Comparison of ENCODE assay signal across 8 mouse cellular contexts in the genomic region with DNA sequence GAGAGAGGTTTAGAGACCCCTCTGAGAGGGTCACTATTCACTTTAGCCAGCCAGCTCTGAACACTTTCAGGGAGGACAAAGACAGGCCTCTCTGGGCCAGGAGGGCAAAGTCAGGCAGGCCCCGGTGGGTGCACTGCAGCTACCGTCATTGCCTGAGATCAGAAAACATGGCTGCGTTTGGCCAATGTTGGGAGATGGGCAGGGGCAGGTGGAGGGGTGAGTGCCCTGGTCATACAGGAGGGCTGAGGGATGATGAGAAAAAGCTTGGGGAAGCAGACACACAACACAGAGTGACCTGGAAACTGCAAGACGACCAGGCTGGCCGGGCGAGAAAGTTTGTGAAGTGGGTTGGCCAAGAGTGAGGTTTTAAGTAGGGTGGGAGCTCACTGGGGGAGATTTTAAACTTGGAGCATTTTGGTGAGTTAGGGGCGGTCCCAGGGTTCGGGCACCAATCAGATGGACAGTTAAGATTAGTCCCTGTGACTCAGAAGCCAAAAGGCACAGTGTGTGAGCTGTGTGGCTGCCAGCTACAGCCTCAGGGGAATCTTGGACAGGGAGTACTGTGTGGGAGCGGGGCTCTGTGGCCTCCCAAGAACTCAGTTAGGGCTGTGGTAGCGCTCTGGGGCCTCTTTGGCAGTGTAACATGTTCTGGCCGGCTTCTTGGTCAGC. TPM values are rescaled to one million over a fixed set of nuclear protein-coding genes. Genes with fewer than 3 reads are reported as not detected.
A peak's percentile ranks its signal among the peaks of the same experiment; 100 is the strongest.
DNase-seq lines count a peak whose midpoint lies in the region; ATAC-seq and TF ChIP-seq lines count a peak whose summit lies in the region.
"Had no signal": no experiment of that assay in that cellular context is flagged by ENCODE, and none has a peak within 500 bp of the region (broad histone marks: within the 10 kb centered on the region; RNA-seq: fewer than 3 reads in every experiment).

No protein-coding gene starts in this region.

- H3K27ac ChIP-seq in intestine, postnatal 0 days (ENCODE audit: low read depth, low read length), result peak overlapping the region; percentile 89
- H3K27ac ChIP-seq in lung, embryonic 14.5 days (ENCODE audit: low read depth), result peak overlapping the region; percentile 99
- H3K27ac ChIP-seq in stomach, embryonic 14.5 days (ENCODE audit: low read length), result peak overlapping the region; percentile 98

- H3K4me2 ChIP-seq in intestine, postnatal 0 days (replicated peaks; ENCODE audit: low read depth), result no peak overlapping the region
- H3K4me2 ChIP-seq in lung, embryonic 14.5 days, result peak overlapping the region; percentile 35
- H3K4me2 ChIP-seq in stomach, embryonic 14.5 days (replicated peaks; ENCODE audit: low read depth, low read length), result peak overlapping the region; percentile 10; the same call in 1 of the 2 replicates

- peak; percentile 44 for DNase-seq in ZHBTc4 (ENCODE audit: low read depth, low spot score)
- peak; percentile 13 for DNase-seq in brain, embryonic 14.5 days (ENCODE audit: low read depth)
- peak; percentile 99 for DNase-seq in heart, adult 11 months
- DNase-seq in lung, embryonic 14.5 days, result peak; percentile 82
- DNase-seq in layer of hippocampus, adult 11-12 months (ENCODE audit: low spot score), result no peak

- H3K9ac ChIP-seq in intestine, postnatal 0 days (ENCODE audit: low read depth, low read length), result no peak overlapping the region
- H3K9ac ChIP-seq in lung, embryonic 14.5 days, result peak overlapping the region; percentile 33
- 0 out of 2 replicates have a peak overlapping the region, but pooled peaks have one; percentile 10 for H3K9ac ChIP-seq in stomach, embryonic 14.5 days (replicated peaks; ENCODE audit: low read depth, low read length)

- H3K36me3 ChIP-seq in intestine, postnatal 0 days (ENCODE audit: control insufficient read depth, insufficient read depth), result no peaks in the 10 kb centered on the region
- H3K36me3 ChIP-seq in lung, embryonic 14.5 days (ENCODE audit: insufficient read depth), result no peaks in the 10 kb centered on the region
- no peaks in the 10 kb centered on the region for H3K36me3 ChIP-seq in stomach, embryonic 14.5 days (ENCODE audit: control insufficient read depth, insufficient read depth, low read length)

- H3K9me3 ChIP-seq in intestine, postnatal 0 days (ENCODE audit: control insufficient read depth), result no peaks in the 10 kb centered on the region
- H3K9me3 ChIP-seq in lung, embryonic 14.5 days (ENCODE audit: low read depth, low read length), result no peaks in the 10 kb centered on the region
- H3K9me3 ChIP-seq in stomach, embryonic 14.5 days (ENCODE audit: control insufficient read depth, low read depth, low read length), result no peaks in the 10 kb centered on the region

- peak; percentile 43; the same call in 1 of the 2 replicates for ATAC-seq in intestine, postnatal 0 days
- peak; percentile 76 for ATAC-seq in lung, embryonic 14.5 days (ENCODE audit: insufficient read depth)
- peak; percentile 62; the same call in 1 of the 2 replicates for ATAC-seq in stomach, embryonic 14.5 days (ENCODE audit: insufficient number of reproducible peaks, insufficient read depth, low FRiP score, low read depth)

- no peak overlapping the region for H3K4me3 ChIP-seq in intestine, postnatal 0 days (ENCODE audit: low read depth, low read length)
- H3K4me3 ChIP-seq in lung, embryonic 14.5 days (ENCODE audit: low read depth, low read length), result no peak overlapping the region
- no peak overlapping the region for H3K4me3 ChIP-seq in stomach, embryonic 14.5 days (ENCODE audit: low read depth, low read length)
- H3K4me3 ChIP-seq: erythroblast, embryonic 14.5 days had no signal

- 0 out of 2 replicates have a peak, but pooled peaks cover 6% of the 10 kb centered on the region for H3K4me1 ChIP-seq in intestine, postnatal 0 days (replicated peaks; ENCODE audit: control insufficient read depth, insufficient read depth, low read length)
- peaks cover 16% of the 10 kb centered on the region for H3K4me1 ChIP-seq in lung, embryonic 14.5 days (ENCODE audit: insufficient read depth)
- H3K4me1 ChIP-seq in stomach, embryonic 14.5 days (ENCODE audit: control insufficient read depth, insufficient read depth, low read length), result peaks cover 32% of the 10 kb centered on the region

- 52% methylated on average over 11 of the region's 11 CpGs for WGBS in intestine, postnatal 0 days
- 47% methylated on average over 11 of the region's 11 CpGs for WGBS in lung, embryonic 14.5 days
- WGBS in stomach, embryonic 14.5 days, result 49% methylated on average over 11 of the region's 11 CpGs

- no peak for TF ChIP-seq POLR2A in brain, embryonic 14.5 days (IDR thresholded peaks at IDR 0.05; ENCODE audit: borderline replicate concordance, extremely low read depth, insufficient read depth, insufficient read length, poor library complexity, severe bottlenecking)

- H3K27me3 ChIP-seq in intestine, postnatal 0 days (replicated peaks; ENCODE audit: control insufficient read depth, insufficient read depth, low read length), result no peaks in the 10 kb centered on the region
- no peaks in the 10 kb centered on the region for H3K27me3 ChIP-seq in lung, embryonic 14.5 days (ENCODE audit: insufficient read depth, low read length)
- H3K27me3 ChIP-seq in stomach, embryonic 14.5 days (ENCODE audit: control insufficient read depth, insufficient read depth, low read length), result no peaks in the 10 kb centered on the region

- TF ChIP-seq CTCF in brain, embryonic 14.5 days (IDR thresholded peaks at IDR 0.05; ENCODE audit: borderline replicate concordance, extremely low read depth, insufficient read depth, insufficient read length), result no peak
- TF ChIP-seq CTCF in intestine, postnatal 0 days (IDR thresholded peaks at IDR 0.05; ENCODE audit: low read depth), result no peak
- no peak for TF ChIP-seq CTCF in lung, embryonic 14.5 days (IDR thresholded peaks at IDR 0.05; ENCODE audit: low read depth)

RNA-seq across cellular contexts. Expression of gene Apol6, which starts 8.1 kb away (rescaled TPM):
- polyA plus RNA-seq in brain, embryonic 14.5 days (2012; rRNA removed), result 0.04 and 0.05 TPM in 2 replicates
- polyA plus RNA-seq in intestine, postnatal 0 days (2015; fragmentation: Nextera tagmentation; extraction: Ambion mirVana), result 0.67 and 1.3 TPM in 2 replicates
- 0.09 and 0.12 TPM in 2 replicates for polyA plus RNA-seq in lung, embryonic 14.5 days (2014; fragmentation: Nextera tagmentation; extraction: Ambion mirVana)
- 0.12 TPM in 1 of 2 replicates, not detected in the other for polyA plus RNA-seq in stomach, embryonic 14.5 days (2014; fragmentation: Nextera tagmentation; extraction: Ambion mirVana)

RNA-seq across cellular contexts. Expression of gene Mb, which starts 14.0 kb away (rescaled TPM):
- 0.26 and 0.33 TPM in 2 replicates for polyA plus RNA-seq in brain, embryonic 14.5 days (2012; rRNA removed)
- 0.16 and 0.24 TPM in 2 replicates for polyA plus RNA-seq in intestine, postnatal 0 days (2015; fragmentation: Nextera tagmentation; extraction: Ambion mirVana)
- 0.51 and 1.3 TPM in 2 replicates for polyA plus RNA-seq in lung, embryonic 14.5 days (2014; fragmentation: Nextera tagmentation; extraction: Ambion mirVana)
- 0.39 and 1.8 TPM in 2 replicates for polyA plus RNA-seq in stomach, embryonic 14.5 days (2014; fragmentation: Nextera tagmentation; extraction: Ambion mirVana)
- polyA plus RNA-seq: erythroblast, embryonic 14.5 days had no signal
